Mouse (Mus musculus) MEL (cell line): ENCODE measurements around the gene Nsd2. TPM values are rescaled to one million over a fixed set of nuclear protein-coding genes. Genes with fewer than 3 reads are reported as not detected.

ENCODE experiments used
- DNase-seq: peaks from one replicate; pipeline ENCODE4 v3.0.0; 2011; ENCODE audit warnings: low read depth, low spot score
- H3K27ac ChIP-seq: 2 replicates; pipeline ENCODE4 v1.5.1; 2012; ENCODE audit warnings: low read depth, mild to moderate bottlenecking, control low read depth, low read length, moderate library complexity; ENCODE audit not compliant: control insufficient read depth
- H3K27me3 ChIP-seq, 2 experiments: fragments of 150-350 bp in 1 of 2; sonication (generic) in 1 of 2; 2 replicates each; pipeline ENCODE4 v1.6.1; 2012; ENCODE audit warnings: low read length in 2 of 2, mild to moderate bottlenecking in 2 of 2, improper control_type of control experiment in 1 of 2, moderate library complexity in 1 of 2; ENCODE audit not compliant: insufficient read depth in 2 of 2, control insufficient read depth in 1 of 2
- H3K36me3 ChIP-seq, 2 experiments: 2 replicates each; pipeline ENCODE4 v1.6.1; 2012 to 2014; ENCODE audit warnings: low read length in 2 of 2, improper control_type of control experiment in 1 of 2, inconsistent platforms in 1 of 2, mild to moderate bottlenecking in 1 of 2; ENCODE audit not compliant: insufficient read depth in 2 of 2, control insufficient read depth in 1 of 2
- H3K4me1 ChIP-seq, 2 experiments: fragments of 150-350 bp in 1 of 2; sonication (generic) in 1 of 2; 2 replicates each; pipeline ENCODE4 v1.6.1; 2012; ENCODE audit warnings: low read length in 2 of 2, improper control_type of control experiment in 1 of 2, mild to moderate bottlenecking in 1 of 2; ENCODE audit not compliant: insufficient read depth in 2 of 2, control insufficient read depth in 1 of 2
- H3K4me3 ChIP-seq, 2 experiments: fragments of 150-350 bp in 1 of 2; sonication (generic) in 1 of 2; 2 replicates each; pipeline ENCODE4 v1.5.1; 2012; ENCODE audit warnings: low read depth in 2 of 2, low read length in 2 of 2, mild to moderate bottlenecking in 2 of 2, moderate library complexity in 2 of 2, control low read depth in 1 of 2, improper control_type of control experiment in 1 of 2; ENCODE audit not compliant: control insufficient read depth in 1 of 2, insufficient read depth in 1 of 2
- H3K79me2 ChIP-seq: 2 replicates; pipeline ENCODE4 v1.6.1; 2012; ENCODE audit warnings: mild to moderate bottlenecking, low read length, moderate library complexity; ENCODE audit not compliant: control insufficient read depth, poor library complexity, insufficient read depth
- H3K9ac ChIP-seq: 2 replicates; pipeline ENCODE4 v1.6.1; 2012; ENCODE audit warnings: low read depth, mild to moderate bottlenecking, control low read depth, low read length, moderate library complexity; ENCODE audit not compliant: control insufficient read depth, poor library complexity, severe bottlenecking
- H3K9me3 ChIP-seq: fragments of 150-350 bp; sonication (generic); replicated peaks from 2 replicates; pipeline ENCODE4 v1.6.1; 2012; ENCODE audit warnings: mild to moderate bottlenecking, low read length, improper control_type of control experiment, moderate library complexity; ENCODE audit not compliant: insufficient read depth
- CTCF ChIP-seq, 3 experiments: IDR thresholded peaks in 2 of 3; conservative IDR thresholded peaks in 1 of 3; 2 replicates each; pipeline ENCODE4 v1.5.1; 2011 to 2012; ENCODE audit warnings: low read length in 3 of 3, low read depth in 2 of 3, mild to moderate bottlenecking in 2 of 3, improper control_type of control experiment in 1 of 3, inconsistent platforms in 1 of 3, mixed read lengths in 1 of 3, moderate library complexity in 1 of 3; ENCODE audit not compliant: control insufficient read depth in 1 of 3, insufficient read depth in 1 of 3, poor library complexity in 1 of 3, severe bottlenecking in 1 of 3
- E2F4 ChIP-seq: IDR thresholded peaks from 2 replicates; pipeline ENCODE4 v1.6.1; 2011; ENCODE audit warnings: low read depth, low read length, improper control_type of control experiment, borderline replicate concordance
- EP300 ChIP-seq, 2 experiments: IDR thresholded peaks; 2 replicates each; pipeline ENCODE4 v1.6.1; 2011; ENCODE audit warnings: improper control_type of control experiment in 2 of 2, low read length in 2 of 2, low read depth in 1 of 2, mild to moderate bottlenecking in 1 of 2
- GABPA ChIP-seq: IDR thresholded peaks from 2 replicates; pipeline ENCODE4 v1.6.1; 2012; ENCODE audit warnings: low read depth, mild to moderate bottlenecking, inconsistent platforms, low read length, improper control_type of control experiment, moderate library complexity
- GATA1 ChIP-seq: IDR thresholded peaks from 2 replicates; pipeline ENCODE4 v1.6.1; 2011; ENCODE audit warnings: low read depth, low read length, improper control_type of control experiment
- KAT2A ChIP-seq: conservative IDR thresholded peaks from 2 replicates; pipeline ENCODE4 v1.6.1; 2012; ENCODE audit warnings: low read depth, low read length, improper control_type of control experiment, inconsistent platforms
- MAFK ChIP-seq: IDR thresholded peaks from 2 replicates; pipeline ENCODE4 v1.6.1; 2011; ENCODE audit warnings: low read depth, mild to moderate bottlenecking, low read length, improper control_type of control experiment, borderline replicate concordance
- MAZ ChIP-seq: IDR thresholded peaks from 2 replicates; pipeline ENCODE4 v1.6.1; 2012; ENCODE audit warnings: low read depth, mild to moderate bottlenecking, inconsistent platforms, low read length, improper control_type of control experiment
- MXI1 ChIP-seq: IDR thresholded peaks from 2 replicates; pipeline ENCODE4 v1.6.1; 2011; ENCODE audit warnings: mild to moderate bottlenecking, low read depth, low read length, improper control_type of control experiment
- MYC ChIP-seq: IDR thresholded peaks from 2 replicates; pipeline ENCODE4 v1.6.1; 2011; ENCODE audit warnings: low read depth, mild to moderate bottlenecking, low read length, improper control_type of control experiment, moderate library complexity
- NELFE ChIP-seq: IDR thresholded peaks from 2 replicates; pipeline ENCODE4 v1.6.1; 2011; ENCODE audit warnings: low read depth, low read length, improper control_type of control experiment
- NRF1 ChIP-seq: IDR thresholded peaks from 2 replicates; pipeline ENCODE4 v1.6.1; 2014; ENCODE audit warnings: low read depth, mild to moderate bottlenecking, inconsistent platforms, low read length, improper control_type of control experiment, moderate library complexity; ENCODE audit not compliant: poor library complexity, insufficient read depth, severe bottlenecking
- POLR2AphosphoS5 ChIP-seq: IDR thresholded peaks from 2 replicates; pipeline ENCODE4 v1.6.1; 2012; ENCODE audit warnings: low read depth, borderline replicate concordance, mild to moderate bottlenecking, inconsistent platforms, low read length, moderate library complexity, mixed read lengths
- RAD21 ChIP-seq: IDR thresholded peaks from 2 replicates; pipeline ENCODE4 v1.6.1; 2011; ENCODE audit warnings: mild to moderate bottlenecking, low read depth, low read length, improper control_type of control experiment
- SIN3A ChIP-seq: IDR thresholded peaks from 2 replicates; pipeline ENCODE4 v1.6.1; 2012; ENCODE audit warnings: low read length, improper control_type of control experiment, inconsistent platforms
- SMC3 ChIP-seq: IDR thresholded peaks from 2 replicates; pipeline ENCODE4 v1.6.1; 2011; ENCODE audit warnings: low read depth, low read length, improper control_type of control experiment
- TBP ChIP-seq: IDR thresholded peaks from 2 replicates; pipeline ENCODE4 v1.8.0; 2011; ENCODE audit warnings: low read depth, low read length, improper control_type of control experiment
- ZC3H11A ChIP-seq: IDR thresholded peaks from 2 replicates; pipeline ENCODE4 v1.6.1; 2012; ENCODE audit warnings: low read depth, mild to moderate bottlenecking, inconsistent platforms, low read length, improper control_type of control experiment
- ZMIZ1 ChIP-seq: IDR thresholded peaks from 2 replicates; pipeline ENCODE4 v1.6.1; 2012; ENCODE audit warnings: low read depth, mild to moderate bottlenecking, inconsistent platforms, low read length, improper control_type of control experiment, moderate library complexity
- polyA plus RNA-seq, 2 experiments: library from polyadenylated mRNA; stranded (reverse) in 1 of 2; unstranded in 1 of 2; fragments of >175 nt in 1 of 2; fragments of >200 nt in 1 of 2; gene quantifications; 2 replicates each; pipeline versions ENCODE4 v1.2.1 to v1.2.4; 2012; ENCODE audit warnings: low replicate concordance in 2 of 2, low read depth in 1 of 2; ENCODE audit not compliant: insufficient read length in 2 of 2, insufficient read depth in 1 of 2, missing spikeins in 1 of 2
- total RNA-seq: library from RNA; depleted of rRNA; stranded (reverse); fragments of 300-350 nt; gene quantifications from 2 replicates; pipeline ENCODE4 v1.2.3, GENCODE M21; 2012

Nsd2 gene
- total and polyA plus RNA-seq, 3 experiments: 82.5 to 233 (median 116) TPM

DNA sequence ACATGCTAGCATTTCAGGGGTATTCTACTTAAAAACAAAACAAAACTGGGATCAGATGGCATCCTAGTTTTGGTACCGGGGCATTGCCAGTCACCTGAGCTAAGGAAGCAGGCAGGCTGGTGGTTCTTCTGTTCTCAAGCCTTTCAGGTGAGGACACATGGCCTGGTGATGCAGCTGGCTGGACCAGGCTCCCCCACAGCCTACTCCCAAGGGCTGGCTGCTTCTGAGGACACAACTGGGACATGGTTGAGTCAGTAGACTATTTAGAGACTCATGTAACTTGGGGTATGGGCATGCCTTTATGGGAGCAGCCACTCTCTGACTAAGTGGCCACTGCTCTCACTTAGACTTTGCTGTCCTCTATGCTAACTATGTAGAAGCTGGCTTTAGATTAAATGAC is 54.9 kb downstream of the Nsd2 start:
- Histone ChIP-seq H3K27ac (no peak overlapping the region), H3K36me3 (peaks cover 0 to 53% of the 10 kb centered on the region in 2 experiments; a peak in 2 of 4 replicates), H3K4me3 (no peak overlapping the region), H3K4me1 (no peaks in the 10 kb centered on the region; a peak in 1 of 4 replicates), H3K9me3 (no peaks in the 10 kb centered on the region), H3K27me3 (no peaks in the 10 kb centered on the region), H3K79me2 (no peaks in the 10 kb centered on the region), H3K9ac (no peak overlapping the region)
- DNase-seq: no peak
- TF ChIP-seq MXI1 (no peak), SMC3 (no peak), KAT2A (no peak), GABPA (no peak), RAD21 (no peak), E2F4 (no peak), GATA1 (no peak), SIN3A (no peak), TBP (no peak), POLR2AphosphoS5 (no peak)
- TF ChIP-seq, all 39 proteins: peak for 0

DNA sequence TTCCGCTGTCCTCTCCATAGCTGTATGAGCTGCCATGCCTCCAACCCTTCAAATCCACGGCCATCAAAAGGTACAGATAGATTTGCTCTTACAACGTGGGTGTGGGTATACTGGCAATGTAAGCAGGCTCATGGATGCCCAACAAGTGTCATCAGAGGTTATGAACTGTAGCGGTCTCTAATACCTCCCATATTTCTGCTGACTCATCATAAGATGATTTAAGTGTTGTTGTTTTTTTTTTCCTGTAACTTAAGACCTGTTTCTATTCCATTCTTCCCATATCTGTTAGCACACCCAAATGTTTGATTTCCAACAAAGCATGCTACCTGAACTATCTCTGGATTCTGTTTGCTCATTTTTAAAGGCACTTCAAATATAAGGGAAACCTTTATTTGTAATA is 60.6 kb downstream of the Nsd2 start:
- no peak overlapping the region for H3K27ac ChIP-seq
- H3K4me1 ChIP-seq: no peaks in the 10 kb centered on the region
- no peak overlapping the region for H3K4me3 ChIP-seq
- DNase-seq: no peak
- no peaks in the 10 kb centered on the region for H3K27me3 ChIP-seq
- TF ChIP-seq MAFK (peak; percentile 88), MYC (no peak), ZC3H11A (no peak), NRF1 (no peak), MAZ (no peak)
- H3K79me2 ChIP-seq: no peaks in the 10 kb centered on the region
- peaks cover 0 to 52% of the 10 kb centered on the region in 2 experiments; a peak in 2 of 4 replicates for H3K36me3 ChIP-seq
- H3K9ac ChIP-seq: no peak overlapping the region
- no peaks in the 10 kb centered on the region for H3K9me3 ChIP-seq

DNA sequence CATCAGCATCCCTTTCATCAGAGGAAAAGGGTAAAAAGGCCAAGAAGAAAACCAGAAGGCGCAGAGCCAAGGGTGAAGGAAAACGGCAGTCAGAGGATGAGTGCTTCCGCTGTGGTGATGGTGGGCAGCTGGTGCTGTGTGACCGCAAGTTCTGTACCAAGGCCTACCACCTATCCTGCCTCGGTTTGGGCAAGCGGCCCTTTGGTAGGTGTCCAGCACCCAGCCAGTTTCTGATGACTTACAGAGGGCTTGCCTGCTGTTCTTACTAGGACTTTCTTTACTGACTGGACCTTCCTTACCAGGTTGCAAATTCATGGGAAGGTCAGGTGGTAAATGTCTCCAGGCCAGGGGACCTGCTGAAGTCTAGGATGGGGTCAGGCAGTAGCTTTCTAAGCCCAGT is 72.9 kb downstream of the Nsd2 start:
- no peak overlapping the region for H3K27ac ChIP-seq
- H3K4me1 ChIP-seq: no peaks in the 10 kb centered on the region
- H3K9me3 ChIP-seq: no peaks in the 10 kb centered on the region
- no peak for DNase-seq
- peaks cover 0 to 50% of the 10 kb centered on the region in 2 experiments; a peak in 2 of 4 replicates for H3K36me3 ChIP-seq
- H3K4me3 ChIP-seq: no peak overlapping the region
- H3K27me3 ChIP-seq: no peaks in the 10 kb centered on the region
- no peak overlapping the region for H3K9ac ChIP-seq
- TF ChIP-seq EP300 (IDR thresholded peaks at IDR 0.05; ENCODE audit: low read depth in 1 of 2, low read length in 2 of 2): no peak
- TF ChIP-seq NELFE: no peak
- no peak for TF ChIP-seq RAD21
- 0 out of 2 replicates have a peak, but pooled peaks have one; percentile 14 for TF ChIP-seq ZMIZ1
- TF ChIP-seq CTCF (IDR thresholded peaks at IDR 0.05 in 2 of 3, conservative IDR thresholded peaks at IDR 0.05 in 1 of 3; ENCODE audit: control insufficient read depth in 1 of 3, insufficient read depth in 1 of 3, low read depth in 2 of 3, low read length in 3 of 3, poor library complexity in 1 of 3, severe bottlenecking in 1 of 3): no peak
- no peak for TF ChIP-seq NRF1
- H3K79me2 ChIP-seq: no peaks in the 10 kb centered on the region
